Mouse (Mus musculus): ENCODE measurements around the gene Eif2b4. TPM values are rescaled to one million over a fixed set of nuclear protein-coding genes. Genes with fewer than 3 reads are reported as not detected.

The Eif2b4 gene
- polyA plus RNA-seq, 1 experiment from 2014 or later = 65.0 TPM

DNA sequence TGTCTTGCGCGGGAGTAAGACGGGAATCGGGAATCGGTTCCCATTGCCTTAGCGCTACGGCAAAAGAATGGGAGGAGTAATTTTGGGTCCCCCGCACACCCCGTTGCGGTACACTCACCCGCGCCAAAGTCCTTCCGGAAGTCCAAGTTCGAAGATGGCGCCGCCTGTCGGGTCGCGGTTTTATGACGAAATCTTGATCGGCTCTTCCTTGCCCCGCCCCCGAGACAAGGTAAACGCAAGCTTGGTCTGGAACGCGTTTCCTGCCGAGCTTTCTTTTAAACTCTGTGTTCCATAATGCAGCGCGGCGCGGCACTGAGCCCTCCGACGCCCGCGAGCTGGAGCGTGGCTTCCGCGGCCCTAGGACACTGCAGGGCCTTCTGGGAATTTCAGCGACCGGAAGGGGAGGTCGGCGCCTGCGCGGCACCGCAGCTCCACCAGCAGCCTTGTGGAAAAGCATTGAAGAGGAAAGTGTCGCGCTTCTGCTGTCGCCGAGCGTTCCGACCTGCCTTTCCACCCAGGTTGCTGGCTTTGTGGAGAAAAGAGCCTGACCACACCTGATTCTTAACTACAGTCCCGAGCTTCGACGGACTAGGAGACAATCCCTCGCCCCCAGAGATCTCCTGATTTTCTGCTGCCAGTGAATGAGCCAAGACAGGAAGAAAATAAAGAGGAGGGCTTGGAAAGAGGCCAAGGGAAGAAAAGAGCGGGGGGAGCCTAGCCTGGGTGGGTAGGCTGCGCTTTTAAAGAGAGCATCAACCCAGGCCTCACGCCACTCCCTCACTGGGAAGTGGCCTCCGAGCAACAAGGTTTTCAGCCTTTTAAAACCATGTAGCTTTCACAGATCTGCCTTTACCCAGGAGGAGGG, 13.2 kb downstream of the Eif2b4 start, which contains the start of the genes Gm29609 and Gtf3c2:
Gene Gm29609, minus strand, starts transcription at position 146 of the 865 bp plus-strand sequence.
Gene Gtf3c2, minus strand, starts transcription at position 379 of the 865 bp plus-strand sequence.
- Histone ChIP-seq H3K4me1 (peaks cover 20% of the 10 kb centered on the region), H3K4me3 (replicated peaks) (peak within 1 kb of the TSS; percentile 84), H3K27me3 (no peaks in the 10 kb centered on the region), H3K4me2 (peak within 1 kb of the TSS; percentile 82), H3K9me3 (no peaks in the 10 kb centered on the region), H3K9ac (peak within 1 kb of the TSS; percentile 71), H3K27ac (peak within 1 kb of the TSS; percentile 99), H3K36me3 (replicated peaks) (peaks cover 6% of the 10 kb centered on the region; the same call in 1 of the 2 replicates)
- ATAC-seq (ENCODE audit: low FRiP score) = peak; percentile 98
- WGBS = under 1% methylated on average over 59 of the region's 59 CpGs

DNA sequence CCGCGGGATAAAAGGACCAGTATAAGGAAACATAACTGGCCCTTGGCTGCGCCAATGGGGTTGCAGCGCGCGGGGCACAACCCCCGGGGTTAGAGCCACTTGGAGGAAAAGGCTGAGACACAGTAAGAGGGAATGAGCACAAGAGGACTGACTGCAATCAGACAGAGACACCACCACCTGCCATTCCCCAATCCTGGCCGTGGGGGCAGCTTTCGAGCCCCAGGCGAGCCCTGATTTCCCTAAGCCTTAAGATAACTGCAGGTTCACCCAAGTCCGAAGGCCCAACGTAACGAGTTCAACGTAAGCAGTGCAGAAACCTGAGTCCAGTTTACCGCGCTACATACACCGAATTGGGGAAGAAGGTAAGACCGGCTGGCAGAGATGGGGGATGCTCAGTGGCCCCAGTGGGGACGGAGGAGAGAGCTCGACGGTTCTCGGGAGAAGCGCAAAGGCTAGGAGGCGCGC, 13.9 kb downstream of the Eif2b4 start:
- Histone ChIP-seq H3K9ac (peak overlapping the region; percentile 71), H3K27me3 (no peaks in the 10 kb centered on the region)
- WGBS = 0% methylated on average over 25 of the region's 25 CpGs

DNA sequence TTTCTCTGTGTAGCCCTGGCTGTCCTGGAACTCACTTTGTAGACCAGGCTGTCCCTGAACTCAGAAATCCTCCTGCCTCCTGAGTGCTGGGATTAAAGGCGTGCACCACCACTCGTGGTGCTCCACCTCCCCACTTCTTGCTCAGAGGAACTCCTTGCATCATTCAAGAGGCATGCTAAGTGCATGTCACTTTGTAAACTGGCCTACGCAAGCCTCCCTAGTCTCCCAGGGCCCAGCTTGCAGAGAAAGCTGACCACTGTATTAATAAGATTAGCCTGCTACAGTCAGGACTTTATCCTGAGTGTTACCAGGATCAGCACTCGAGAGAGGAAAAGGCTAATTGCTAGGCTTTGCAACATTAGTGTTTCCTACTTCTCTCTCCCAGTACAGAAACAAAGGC, 24.6 kb downstream of the Eif2b4 start:
- no peaks in the 10 kb centered on the region for H3K27me3 ChIP-seq
- H3K36me3 ChIP-seq (replicated peaks) = peaks cover 93% of the 10 kb centered on the region
- no peaks in the 10 kb centered on the region for H3K9me3 ChIP-seq
- no peaks in the 10 kb centered on the region for H3K4me1 ChIP-seq
- no peak for ATAC-seq (ENCODE audit: low FRiP score)
- WGBS = 91% methylated on average over 4 of the region's 4 CpGs
- H3K4me3 ChIP-seq (replicated peaks) = no peak overlapping the region
- no peak overlapping the region for H3K27ac ChIP-seq
- no peak overlapping the region for H3K4me2 ChIP-seq
- no peak overlapping the region for H3K9ac ChIP-seq

More for the DNA sequence above, 13.9 kb downstream of the Eif2b4 start:
- H3K9me3 ChIP-seq = no peaks in the 10 kb centered on the region
- H3K4me3 ChIP-seq (replicated peaks) = peak overlapping the region; percentile 84
- ATAC-seq (ENCODE audit: low FRiP score) = peak; percentile 74
- peaks cover 11% of the 10 kb centered on the region for H3K36me3 ChIP-seq (replicated peaks)
- H3K4me1 ChIP-seq = peaks cover 20% of the 10 kb centered on the region
- H3K27ac ChIP-seq = peak overlapping the region; percentile 99
- H3K4me2 ChIP-seq = peak overlapping the region; percentile 82

DNA sequence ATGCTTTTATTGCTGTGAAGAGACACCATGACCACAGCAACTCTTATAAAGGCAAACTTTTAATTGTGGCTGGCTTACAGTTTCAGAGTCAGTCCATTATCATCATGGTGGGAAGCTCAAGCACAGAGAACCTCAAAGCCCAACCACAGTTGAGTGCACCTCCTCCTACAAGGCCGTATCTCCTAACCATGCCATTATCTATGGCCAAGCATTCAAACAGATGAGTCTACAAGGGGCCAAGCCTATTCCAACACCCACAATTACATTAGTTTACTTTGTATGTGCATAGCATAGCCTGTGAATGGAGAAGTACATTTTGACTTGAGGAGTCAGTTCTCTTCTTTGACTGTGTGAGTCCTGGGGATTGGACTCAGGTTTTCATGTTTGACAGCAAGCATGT, 28.4 kb downstream of the Eif2b4 start:
- Histone ChIP-seq H3K9me3 (no peaks in the 10 kb centered on the region), H3K4me3 (replicated peaks) (no peak overlapping the region), H3K9ac (no peak overlapping the region), H3K4me1 (no peaks in the 10 kb centered on the region), H3K27ac (no peak overlapping the region), H3K4me2 (no peak overlapping the region), H3K27me3 (no peaks in the 10 kb centered on the region), H3K36me3 (replicated peaks) (peaks cover 95% of the 10 kb centered on the region)
- WGBS = 97% methylated on average over 1 of the region's 1 CpGs
- ATAC-seq (ENCODE audit: low FRiP score) = no peak

DNA sequence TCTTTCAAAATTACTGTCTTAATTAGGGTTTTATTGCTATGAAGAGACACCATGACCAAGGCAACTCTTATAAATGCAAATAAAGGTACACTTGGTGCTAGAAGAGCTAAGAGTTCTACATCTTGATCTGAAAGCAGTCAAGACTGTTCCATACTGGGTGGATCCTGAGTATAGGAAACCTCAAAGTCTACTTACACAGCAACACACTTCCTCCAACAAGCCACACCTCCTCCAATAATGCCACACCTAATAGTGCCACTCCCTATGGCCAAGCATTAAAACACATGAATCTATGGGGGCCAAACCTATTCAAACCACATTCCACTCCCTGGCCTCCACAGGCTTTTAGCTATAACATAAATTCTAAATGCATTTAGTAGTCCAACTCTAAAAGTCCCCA, 30.8 kb downstream of the Eif2b4 start:
- Histone ChIP-seq H3K27me3 (no peaks in the 10 kb centered on the region), H3K4me3 (replicated peaks) (no peak overlapping the region), H3K36me3 (replicated peaks) (peaks cover 95% of the 10 kb centered on the region), H3K4me1 (no peaks in the 10 kb centered on the region), H3K27ac (no peak overlapping the region), H3K4me2 (no peak overlapping the region), H3K9me3 (no peaks in the 10 kb centered on the region), H3K9ac (no peak overlapping the region)
- ATAC-seq (ENCODE audit: low FRiP score) = no peak

DNA sequence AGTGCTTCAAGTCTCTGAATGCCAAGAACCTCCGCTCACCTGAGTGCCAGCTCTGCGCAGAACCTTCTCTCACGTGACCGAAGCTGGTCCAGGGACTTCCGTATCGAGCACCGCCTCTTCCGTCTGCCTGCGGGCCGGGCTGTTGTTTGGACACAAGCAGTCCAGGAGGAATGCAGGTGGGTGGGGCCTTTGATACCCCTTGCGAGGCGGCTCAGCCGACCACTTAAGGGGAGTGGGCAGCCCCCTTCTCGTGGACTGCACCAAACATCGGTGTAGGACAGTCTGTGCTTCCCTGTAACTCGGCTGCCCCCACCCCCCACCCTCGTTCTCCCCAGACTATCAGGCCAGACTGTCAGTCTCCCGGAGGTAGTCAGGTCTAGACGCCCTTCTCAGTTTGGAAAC, 39.1 kb downstream of the Eif2b4 start, which contains the start of gene Mpv17:
Gene Mpv17, minus strand, starts transcription at position 100 of the 402 bp plus-strand sequence.
- H3K27ac ChIP-seq = peak within 1 kb of the TSS; percentile 76

DNA sequence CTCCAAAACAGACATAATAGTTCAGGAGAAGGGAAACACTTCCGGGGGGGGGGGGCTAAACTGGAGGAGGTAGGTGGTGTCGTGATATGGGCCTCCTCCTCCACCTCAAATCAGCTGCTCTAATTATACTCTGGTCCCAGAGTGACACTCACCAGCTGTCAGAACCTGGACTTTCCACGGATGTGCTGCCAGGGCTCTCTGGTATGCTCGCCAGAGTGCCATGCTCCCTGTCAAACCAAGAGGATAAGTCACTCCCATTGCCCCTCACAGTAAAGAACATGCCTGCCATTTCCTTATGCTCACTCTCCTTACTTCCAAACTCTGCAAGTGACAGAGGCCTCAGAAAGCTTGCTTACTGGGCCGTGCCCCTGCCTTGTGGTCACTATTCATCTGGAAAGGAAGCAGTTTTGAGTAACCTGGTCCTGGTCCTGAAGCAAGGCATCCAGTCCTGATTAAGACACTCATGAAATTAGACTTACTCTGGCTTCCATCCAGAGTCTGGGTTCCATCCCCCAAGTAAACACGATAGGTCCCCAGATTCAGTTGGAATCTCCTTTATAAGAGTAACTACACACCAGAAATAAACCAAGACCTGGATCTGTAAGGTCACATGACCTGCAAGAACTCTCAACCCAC, 39.6 kb downstream of the Eif2b4 start:
- Histone ChIP-seq H3K9ac (peak overlapping the region; percentile 68), H3K27me3 (no peaks in the 10 kb centered on the region), H3K4me2 (peak overlapping the region; percentile 80), H3K36me3 (replicated peaks) (peaks cover 31% of the 10 kb centered on the region), H3K9me3 (no peaks in the 10 kb centered on the region), H3K4me3 (replicated peaks) (peak overlapping the region; percentile 65), H3K4me1 (peaks cover 14% of the 10 kb centered on the region), H3K27ac (0 out of 2 replicates have a peak overlapping the region, but pooled peaks have one; percentile 2)
- 39% methylated on average over 6 of the region's 6 CpGs for WGBS
- 0 out of 2 replicates have a peak, but pooled peaks have one; percentile 9 for ATAC-seq (ENCODE audit: low FRiP score)

More for the DNA sequence above, 39.1 kb downstream of the Eif2b4 start, which contains the start of gene Mpv17:
- Histone ChIP-seq H3K27me3 (no peaks in the 10 kb centered on the region), H3K4me1 (peaks cover 14% of the 10 kb centered on the region), H3K4me2 (peak within 1 kb of the TSS; percentile 80), H3K4me3 (replicated peaks) (peak within 1 kb of the TSS; percentile 65), H3K36me3 (replicated peaks) (peaks cover 36% of the 10 kb centered on the region), H3K9ac (peak within 1 kb of the TSS; percentile 68), H3K9me3 (no peaks in the 10 kb centered on the region)
- ATAC-seq (ENCODE audit: low FRiP score) = peak; percentile 95
- WGBS = under 1% methylated on average over 19 of the region's 19 CpGs

DNA sequence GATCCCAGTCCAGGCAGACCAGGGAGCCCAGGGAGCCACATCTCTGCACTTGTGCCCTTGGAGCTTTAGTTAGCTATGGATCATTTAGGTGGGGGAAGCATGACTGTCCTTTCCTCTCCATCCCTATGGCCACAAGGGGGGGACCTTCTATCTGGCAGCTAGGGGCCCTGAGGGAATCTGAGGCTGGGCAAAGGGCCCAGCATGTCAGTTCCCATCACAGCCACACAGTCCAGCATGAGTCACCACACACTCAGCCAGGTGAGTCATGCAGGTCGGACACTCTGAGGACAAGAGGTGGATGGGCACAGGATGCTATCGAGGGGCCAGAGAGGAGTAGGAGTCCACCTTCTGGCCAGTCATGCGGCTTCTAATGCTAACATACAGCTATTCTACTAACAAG, 41.5 kb downstream of the Eif2b4 start:
- no peak for ATAC-seq (ENCODE audit: low FRiP score)
- peaks cover 14% of the 10 kb centered on the region for H3K4me1 ChIP-seq
- H3K9ac ChIP-seq = no peak overlapping the region
- no peak overlapping the region for H3K4me3 ChIP-seq (replicated peaks)
- no peaks in the 10 kb centered on the region for H3K9me3 ChIP-seq
- no peaks in the 10 kb centered on the region for H3K27me3 ChIP-seq
- H3K27ac ChIP-seq = no peak overlapping the region
- peaks cover 15% of the 10 kb centered on the region for H3K36me3 ChIP-seq (replicated peaks)
- no peak overlapping the region for H3K4me2 ChIP-seq
- 100% methylated on average over 3 of the region's 3 CpGs for WGBS

DNA sequence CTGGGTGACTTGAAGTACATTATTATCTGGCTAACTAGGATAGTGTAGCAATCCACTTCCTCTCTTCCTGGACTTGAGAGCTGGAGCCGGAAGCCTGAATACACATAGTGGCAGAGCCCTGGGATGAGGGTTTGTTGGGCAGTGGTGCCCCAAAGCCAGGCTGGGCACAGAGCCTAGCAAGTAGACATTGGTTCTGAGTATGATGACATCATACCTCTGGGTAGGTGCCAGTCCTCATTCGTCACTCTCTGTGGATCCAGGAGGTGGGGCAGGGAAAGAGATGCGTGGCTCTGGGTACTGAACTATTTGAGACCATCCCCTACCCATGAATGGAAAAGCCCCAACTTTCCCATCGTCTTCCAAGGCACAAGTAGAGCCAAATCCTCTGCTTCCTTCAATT, 43.4 kb downstream of the Eif2b4 start:
- no peak overlapping the region for H3K4me3 ChIP-seq (replicated peaks)
- H3K9me3 ChIP-seq = no peaks in the 10 kb centered on the region
- WGBS = 91% methylated on average over 4 of the region's 4 CpGs
- no peaks in the 10 kb centered on the region for H3K27me3 ChIP-seq
- no peak overlapping the region for H3K27ac ChIP-seq
- no peak overlapping the region for H3K9ac ChIP-seq
- peaks cover 15% of the 10 kb centered on the region for H3K36me3 ChIP-seq (replicated peaks)
- H3K4me2 ChIP-seq = no peak overlapping the region
- no peak for ATAC-seq (ENCODE audit: low FRiP score)
- peaks cover 11% of the 10 kb centered on the region for H3K4me1 ChIP-seq

DNA sequence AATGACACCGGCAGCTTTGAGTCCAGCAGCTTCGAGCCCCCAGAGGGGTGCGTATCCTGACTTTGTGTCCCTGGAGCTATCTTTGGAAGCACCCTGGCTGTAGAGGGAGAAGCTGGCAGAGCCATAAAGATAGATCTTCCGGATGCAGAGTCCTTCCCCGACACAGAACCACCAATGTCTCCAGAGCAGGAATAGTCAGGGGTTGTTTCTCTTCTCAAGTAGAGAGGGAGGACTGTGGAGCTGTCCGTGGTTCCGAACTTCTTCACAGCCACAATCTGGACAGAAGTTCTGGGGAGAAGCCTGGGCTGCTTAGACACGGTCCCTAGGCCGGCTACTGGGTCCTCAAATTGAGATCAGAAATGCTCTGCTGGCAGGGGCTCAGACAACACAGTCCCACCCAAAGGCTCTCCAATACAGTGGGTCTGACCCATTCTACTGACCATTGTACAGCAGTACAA, 54.2 kb downstream of the Eif2b4 start:
- Histone ChIP-seq H3K4me1 (peaks cover 23% of the 10 kb centered on the region), H3K9me3 (no peaks in the 10 kb centered on the region), H3K27me3 (peaks cover 63% of the 10 kb centered on the region), H3K36me3 (replicated peaks) (peaks cover 4% of the 10 kb centered on the region; the same call in 1 of the 2 replicates), H3K27ac (no peak overlapping the region), H3K4me3 (replicated peaks) (no peak overlapping the region), H3K4me2 (peak overlapping the region; percentile 51; the same call in 1 of the 2 replicates), H3K9ac (no peak overlapping the region)
- no peak for ATAC-seq (ENCODE audit: low FRiP score)
- WGBS = 14% methylated on average over 9 of the region's 9 CpGs

DNA sequence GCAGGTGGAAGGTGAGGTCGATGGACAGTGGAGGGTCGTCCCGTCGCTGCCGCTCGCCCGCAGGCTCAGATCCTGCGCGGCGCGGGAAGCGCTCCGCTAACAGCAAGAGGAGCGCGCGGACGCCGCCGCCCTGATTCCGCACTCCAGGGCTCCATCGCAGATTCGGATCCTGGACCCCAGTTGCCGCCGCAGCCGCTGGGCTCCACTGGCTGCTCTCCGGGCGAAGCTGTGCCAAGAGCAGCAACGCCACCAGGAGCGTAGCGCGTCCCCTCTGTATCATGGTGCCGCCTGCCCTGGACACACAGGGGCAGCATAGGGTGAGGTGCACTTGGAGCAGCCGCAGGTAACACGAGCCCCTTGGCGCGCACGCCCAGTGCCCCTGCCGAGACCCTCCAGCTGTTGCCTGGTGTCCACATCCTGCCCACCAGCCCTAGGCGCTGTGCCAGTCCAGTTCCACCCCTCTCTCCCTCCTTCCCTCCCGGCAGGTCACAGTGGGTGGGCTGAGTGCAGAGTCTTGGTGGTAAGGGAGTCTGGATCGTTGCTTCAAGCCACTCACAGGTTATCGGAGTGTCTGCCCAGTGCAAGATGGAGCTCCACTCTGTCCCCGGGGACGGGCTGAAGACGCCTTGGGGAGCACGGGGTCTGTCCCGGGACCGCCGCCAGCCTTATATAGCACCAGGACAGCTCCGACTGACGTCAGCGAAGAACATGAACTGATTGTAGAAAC, 54.8 kb downstream of the Eif2b4 start, which contains the start of gene Ucn:
Gene Ucn, minus strand, starts transcription at position 589 of the 727 bp plus-strand sequence.
- Histone ChIP-seq H3K9ac (no peak within 1 kb of the TSS), H3K36me3 (replicated peaks) (peaks cover 4% of the 10 kb centered on the region; the same call in 1 of the 2 replicates), H3K27me3 (peaks cover 67% of the 10 kb centered on the region), H3K9me3 (no peaks in the 10 kb centered on the region), H3K4me1 (peaks cover 23% of the 10 kb centered on the region), H3K4me3 (replicated peaks) (peak within 1 kb of the TSS; percentile 28), H3K27ac (no peak within 1 kb of the TSS), H3K4me2 (peak within 1 kb of the TSS; percentile 51)
- ATAC-seq (ENCODE audit: low FRiP score) = no peak
- 1% methylated on average over 52 of the region's 52 CpGs for WGBS

All from forebrain, embryonic 12.5 days (tissue).